Mouse (Mus musculus) MN1 (cell line): ENCODE results near the gene Bbs9.

Experiments
- DNase-seq: peaks from one replicate; pipeline ENCODE4 v3.0.0-alpha.2; 2016; ENCODE audit warnings: low spot score

Gene Bbs9

GRCm38 (mm10) chr9:22468170-22468898 is 7.2 kb upstream of the Bbs9 start:
- peak; percentile 72 for DNase-seq

DNA sequence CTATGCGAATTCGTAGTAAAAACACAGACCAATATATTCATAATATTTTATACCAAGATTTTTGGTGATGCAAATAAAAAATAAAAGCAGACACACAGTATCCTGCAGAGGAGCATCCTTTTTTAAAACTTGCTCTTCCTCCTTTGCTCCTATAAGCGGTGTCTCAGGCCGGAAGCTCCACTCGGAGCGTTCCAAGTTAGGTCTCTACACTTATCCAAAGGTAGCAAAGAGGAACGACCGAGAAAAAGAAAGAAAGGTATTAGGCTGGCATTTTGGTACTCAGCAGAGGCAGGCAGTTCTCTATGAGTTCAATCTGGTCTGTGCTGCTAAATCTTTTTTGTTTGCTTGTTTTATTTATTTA is 6.6 kb upstream of the Bbs9 start:
- no peak for DNase-seq

- no peak for DNase-seq
Measured at GRCm38 (mm10) chr9:22469643-22470042, 5.9 kb upstream of the Bbs9 start, which contains the start of gene Rp9. Gene Rp9 (minus strand): TSS chr9:22469743.

DNA sequence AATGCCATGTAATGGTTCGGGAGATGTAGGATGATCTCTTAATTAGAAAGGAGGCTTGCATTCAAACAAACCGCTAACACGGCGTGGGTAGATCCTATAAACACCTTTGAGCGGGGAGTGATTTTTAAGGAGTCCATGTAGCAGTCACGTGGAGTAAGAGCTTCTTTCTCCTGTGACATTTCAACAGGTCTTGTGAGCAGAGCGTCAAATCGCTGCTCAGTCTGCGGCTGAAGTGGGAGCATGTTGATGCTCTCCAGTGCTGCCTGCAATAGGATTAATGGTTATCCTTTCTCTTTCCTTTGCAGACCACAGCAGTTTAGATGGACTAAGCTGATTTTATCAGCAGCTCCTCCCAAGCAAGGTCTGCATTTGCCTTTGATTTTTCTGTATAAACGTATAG is 750 bp downstream of the Bbs9 start:
- peak; percentile 22 for DNase-seq

DNA sequence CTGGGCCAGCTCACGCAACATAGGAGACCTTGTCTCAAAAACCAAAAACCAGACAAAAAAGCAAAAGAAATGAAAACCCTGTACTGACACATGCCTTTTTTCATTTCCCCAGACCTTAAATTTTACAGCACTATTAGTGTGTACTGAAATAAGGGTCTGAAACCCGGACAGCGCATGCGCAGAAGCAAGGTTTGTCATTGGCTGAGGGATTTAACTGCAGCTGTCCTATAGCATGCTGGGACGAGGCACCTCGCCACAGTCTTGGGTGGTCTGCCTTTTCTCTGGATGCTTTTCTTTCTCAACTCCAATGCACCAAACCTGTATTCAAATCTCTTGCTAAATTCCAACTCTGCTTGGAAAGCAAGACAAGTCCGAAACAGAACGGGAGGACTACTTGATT is 3.4 kb downstream of the Bbs9 start:
- DNase-seq: no peak

GRCm38 (mm10) chr9:22483866-22484561 is 8.5 kb downstream of the Bbs9 start:
- no peak for DNase-seq

- no peak for DNase-seq
Measured at GRCm38 (mm10) chr9:22484562-22485308, 9.2 kb downstream of the Bbs9 start.

GRCm38 (mm10) chr9:22486211-22486610 is 10.7 kb downstream of the Bbs9 start:
- no peak for DNase-seq

DNA sequence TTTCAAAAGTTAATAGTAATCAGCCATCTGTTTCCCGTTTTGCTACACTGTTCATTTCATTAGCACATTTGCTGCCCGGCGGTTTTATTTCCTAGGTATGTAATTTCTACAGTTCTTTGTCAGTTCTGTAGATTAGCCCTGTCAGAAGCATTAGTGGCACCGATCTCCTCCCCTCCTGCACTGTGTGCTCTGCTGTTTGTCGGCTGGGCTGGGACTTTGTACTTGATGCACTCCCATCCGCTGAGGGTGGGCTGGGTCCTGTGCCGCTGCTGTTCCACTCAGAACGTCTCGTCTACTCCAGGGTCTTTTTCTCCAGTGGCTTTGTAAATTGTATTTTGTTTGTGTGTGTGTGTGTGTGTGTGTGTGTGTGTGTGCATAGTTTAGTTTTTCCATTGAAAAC is 13.4 kb downstream of the Bbs9 start:
- no peak for DNase-seq

DNA sequence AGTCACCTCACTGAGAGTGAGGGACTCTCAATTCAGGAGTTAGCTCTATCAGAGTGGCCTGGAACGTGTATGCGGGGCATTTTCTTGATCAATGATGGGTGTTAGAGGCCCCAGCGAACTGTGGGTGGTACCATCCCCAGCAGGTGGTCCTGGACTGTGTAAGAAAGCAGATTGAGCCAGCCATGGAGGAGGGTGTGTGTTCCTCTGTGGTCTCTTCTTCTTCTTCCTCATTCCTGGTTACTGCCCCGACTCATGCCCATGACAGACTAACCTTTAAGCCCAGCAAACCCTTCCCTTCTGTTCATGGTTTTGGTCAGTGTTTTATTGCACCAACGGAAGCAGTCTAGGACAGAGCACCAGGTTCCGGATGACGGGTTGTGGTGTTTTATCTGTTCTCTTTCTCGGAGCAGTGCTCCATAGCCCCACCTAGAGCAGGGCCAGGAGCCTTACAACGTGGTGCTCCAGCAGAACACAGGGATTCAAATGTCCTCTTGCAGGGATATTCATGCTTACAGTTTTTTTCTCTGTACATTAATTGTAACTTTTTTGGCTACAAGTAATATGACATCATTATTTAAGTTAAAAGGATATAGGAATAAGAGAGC is 18.8 kb downstream of the Bbs9 start:
- DNase-seq: no peak

DNA sequence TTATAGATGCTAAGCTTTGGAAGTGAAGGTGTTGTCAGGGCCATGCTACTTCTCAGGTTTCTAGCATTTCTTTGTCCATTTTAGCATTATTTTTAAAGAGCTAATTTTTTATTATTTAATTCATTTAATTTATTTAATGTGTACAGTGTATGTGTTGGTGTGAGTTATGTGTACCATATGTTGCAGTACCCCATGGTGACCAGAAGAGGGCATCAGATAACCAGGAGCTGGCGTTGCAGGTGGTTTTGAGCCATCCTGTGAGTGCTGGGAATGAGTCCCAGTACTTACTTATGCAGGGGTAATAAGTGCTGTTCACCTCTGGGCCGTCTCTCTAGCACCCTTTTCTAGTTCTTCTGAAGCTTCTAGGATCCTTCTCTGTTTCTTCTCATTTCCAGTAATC is 19.6 kb downstream of the Bbs9 start:
- no peak for DNase-seq

- DNase-seq: no peak
Measured at GRCm38 (mm10) chr9:22497021-22497767, 21.7 kb downstream of the Bbs9 start.

DNA sequence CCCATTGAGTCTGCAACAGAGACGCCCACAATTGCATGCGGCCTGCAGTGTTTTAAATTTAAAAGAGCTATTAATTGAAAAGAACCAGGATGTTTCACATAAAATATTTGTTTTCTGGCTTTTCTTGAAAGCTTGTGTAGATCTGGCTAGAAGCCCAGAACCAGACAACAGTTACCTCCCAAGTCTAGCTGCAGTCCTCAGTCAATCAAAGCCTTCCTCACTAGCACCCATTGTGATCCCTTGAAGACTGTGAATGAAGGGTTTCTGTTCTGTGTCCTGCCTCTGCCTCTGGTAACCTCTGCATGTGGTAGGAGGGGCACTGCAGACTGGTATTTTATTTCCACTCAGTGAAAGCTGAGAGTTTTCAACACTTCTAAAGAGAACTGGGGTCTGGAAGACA is 27.5 kb downstream of the Bbs9 start:
- DNase-seq: no peak

GRCm38 (mm10) chr9:22503581-22503980 is 28.1 kb downstream of the Bbs9 start:
- DNase-seq: no peak

GRCm38 (mm10) chr9:22505574-22505973 is 30.1 kb downstream of the Bbs9 start:
- no peak for DNase-seq

DNA sequence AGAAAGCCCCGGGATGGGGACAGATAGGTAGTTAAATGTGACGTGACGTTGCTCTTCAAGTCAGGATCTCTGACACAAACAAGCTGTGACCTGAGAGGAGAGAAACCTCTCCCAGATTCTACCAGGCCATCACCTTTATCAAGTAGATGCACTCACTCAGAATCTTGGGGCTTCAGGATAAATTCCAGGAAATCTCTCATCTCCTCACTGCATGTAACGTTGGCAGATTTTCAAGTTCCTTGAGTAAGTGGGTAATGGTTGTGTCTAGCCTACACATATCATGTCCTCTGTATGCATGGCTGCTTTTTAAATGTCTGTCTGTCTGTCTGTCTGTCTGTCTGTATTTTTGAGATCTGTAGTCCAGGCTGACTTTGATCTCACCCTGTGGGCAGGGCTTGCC is 39.6 kb downstream of the Bbs9 start:
- no peak for DNase-seq

GRCm38 (mm10) chr9:22518394-22519041 is 43.0 kb downstream of the Bbs9 start:
- peak; percentile 49 for DNase-seq

DNA sequence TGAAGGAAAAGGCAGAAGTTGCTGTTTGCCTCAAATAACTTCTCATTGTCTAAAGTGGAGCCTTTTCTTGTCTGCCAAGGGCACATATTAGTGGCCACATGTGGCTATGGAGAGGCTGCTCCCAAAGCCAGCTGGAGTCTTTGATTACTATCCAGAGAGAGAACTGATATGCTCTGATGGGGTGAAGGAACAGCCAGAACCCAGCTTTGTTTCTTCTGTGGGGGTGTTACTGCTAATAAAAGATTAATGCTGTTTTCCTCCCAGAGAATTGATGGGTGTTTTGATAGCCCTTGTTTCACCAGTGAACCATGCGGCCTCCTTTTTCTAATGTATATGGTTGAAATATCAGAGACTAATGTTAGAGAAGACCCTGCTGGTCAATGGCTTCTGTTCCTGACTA is 47.9 kb downstream of the Bbs9 start:
- no peak for DNase-seq

GRCm38 (mm10) chr9:22530734-22531489 is 55.4 kb downstream of the Bbs9 start:
- DNase-seq: no peak

DNA sequence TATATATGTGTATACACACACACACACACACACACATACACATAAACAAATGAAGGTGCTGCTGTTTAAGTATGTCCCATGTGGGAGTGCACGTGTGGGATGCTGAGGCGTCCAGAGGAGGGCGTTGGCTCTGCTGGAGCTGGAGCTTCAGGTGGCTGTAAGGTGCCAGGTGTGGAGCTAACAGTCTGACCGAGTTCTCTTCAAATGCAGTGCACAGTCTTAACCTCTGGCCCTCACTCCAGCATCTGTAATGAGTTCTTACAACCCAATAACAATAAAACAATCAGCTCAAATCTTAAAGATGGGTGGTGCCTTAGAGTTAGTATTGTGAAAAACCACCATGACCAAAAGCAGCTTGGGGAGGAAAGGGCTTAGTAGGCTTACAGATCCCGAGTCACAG is 56.6 kb downstream of the Bbs9 start:
- DNase-seq: no peak
